Comparison of ENCODE assay signal across 22 mouse cellular contexts in the genomic region with DNA sequence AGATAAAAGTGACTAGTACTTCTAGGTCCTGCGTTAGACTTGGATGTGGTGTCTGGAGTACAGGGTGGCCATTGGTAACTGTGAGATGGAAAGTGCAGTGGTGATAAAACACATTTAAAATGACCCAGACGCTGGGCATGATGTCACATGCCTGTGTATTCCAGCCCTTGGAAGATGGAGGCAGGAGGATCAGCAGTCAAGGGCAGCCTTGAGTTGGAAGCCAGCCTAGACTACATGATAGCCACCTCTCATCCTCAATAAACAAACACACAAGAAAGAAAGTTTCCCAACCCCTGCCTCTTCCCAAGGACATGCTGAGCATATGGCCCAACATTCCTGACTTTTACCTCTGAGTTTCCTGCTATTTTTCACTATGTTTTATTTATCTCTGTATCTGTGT.
DNase-seq lines count a peak whose midpoint lies in the region; ATAC-seq and TF ChIP-seq lines count a peak whose summit lies in the region.
"Had no signal": no experiment of that assay in that cellular context is flagged by ENCODE, and none has a peak within 500 bp of the region (broad histone marks: within the 10 kb centered on the region; RNA-seq: fewer than 3 reads in every experiment).

No protein-coding gene starts in this region.

- no peak overlapping the region for H3K4me3 ChIP-seq in forebrain, embryonic 11.5 days (ENCODE audit: low read depth, low read length)
- no peak overlapping the region for H3K4me3 ChIP-seq in forebrain, embryonic 15.5 days
- H3K4me3 ChIP-seq in liver, adult 2 months (ENCODE audit: insufficient read depth, low read depth, low read length): no peak overlapping the region
- H3K4me3 ChIP-seq: embryonic facial prominence, embryonic 15.5 days; erythroblast, embryonic 14.5 days; forebrain, embryonic 10.5 days; heart, adult 2 months; heart, embryonic 15.5 days; hindbrain, embryonic 12.5 days had no signal

- no peak overlapping the region for H3K4me2 ChIP-seq in forebrain, embryonic 11.5 days (ENCODE audit: low read depth, low read length, severe bottlenecking)
- H3K4me2 ChIP-seq in forebrain, embryonic 15.5 days (replicated peaks): no peak overlapping the region
- H3K4me2 ChIP-seq: embryonic facial prominence, embryonic 15.5 days; heart, embryonic 11.5 days; heart, embryonic 15.5 days; hindbrain, embryonic 12.5 days had no signal

- peak; percentile 18 for DNase-seq in forebrain, embryonic 11.5 days (ENCODE audit: low spot score)
- peak; percentile 56 for DNase-seq in liver, adult 2 months (ENCODE audit: extremely low read depth, low read depth, low spot score)
- no peak for DNase-seq in liver
- DNase-seq in testis, postnatal 10 days (ENCODE audit: low spot score): peak; percentile 31
- no peak for DNase-seq in testis, postnatal 14 days (ENCODE audit: low spot score)
- DNase-seq: cerebellum, adult 11 months; cerebellum, adult 8-10 months; cerebellum, postnatal 14 days; embryo, embryonic 11 days; gastrocnemius, postnatal 10 days; heart, postnatal 36 days had no signal

- no peaks in the 10 kb centered on the region for H3K36me3 ChIP-seq in forebrain, embryonic 11.5 days (ENCODE audit: control insufficient read depth, insufficient read depth, low read length)
- no peaks in the 10 kb centered on the region for H3K36me3 ChIP-seq in forebrain, embryonic 15.5 days
- no peaks in the 10 kb centered on the region for H3K36me3 ChIP-seq in liver, adult 2 months (ENCODE audit: control insufficient read depth, insufficient read depth, low read length)
- H3K36me3 ChIP-seq: embryonic facial prominence, embryonic 15.5 days; forebrain, embryonic 10.5 days; heart, embryonic 15.5 days; hindbrain, embryonic 12.5 days had no signal

- no peak overlapping the region for H3K9ac ChIP-seq in forebrain, embryonic 11.5 days (ENCODE audit: low read length)
- no peak overlapping the region for H3K9ac ChIP-seq in forebrain, embryonic 15.5 days (replicated peaks)
- no peak overlapping the region for H3K9ac ChIP-seq in liver, adult 2 months (ENCODE audit: low read depth, low read length)
- H3K9ac ChIP-seq: embryonic facial prominence, embryonic 15.5 days; heart, embryonic 15.5 days; hindbrain, embryonic 12.5 days had no signal

- no peaks in the 10 kb centered on the region for H3K27me3 ChIP-seq in forebrain, embryonic 11.5 days (ENCODE audit: control insufficient read depth, insufficient read depth, low read length)
- no peaks in the 10 kb centered on the region for H3K27me3 ChIP-seq in forebrain, embryonic 15.5 days
- H3K27me3 ChIP-seq in liver, adult 2 months (ENCODE audit: control insufficient read depth, insufficient read depth, low read length): no peaks in the 10 kb centered on the region
- H3K27me3 ChIP-seq: embryonic facial prominence, embryonic 15.5 days; heart, embryonic 15.5 days; hindbrain, embryonic 12.5 days had no signal

- no peaks in the 10 kb centered on the region for H3K4me1 ChIP-seq in forebrain, embryonic 11.5 days (replicated peaks; ENCODE audit: control insufficient read depth, insufficient read depth, low read length)
- H3K4me1 ChIP-seq in forebrain, embryonic 15.5 days: no peaks in the 10 kb centered on the region
- peaks cover 2% of the 10 kb centered on the region; the same call in 1 of the 2 replicates for H3K4me1 ChIP-seq in liver, adult 2 months (ENCODE audit: control insufficient read depth, insufficient read depth, low read length)
- H3K4me1 ChIP-seq: embryonic facial prominence, embryonic 15.5 days; forebrain, embryonic 10.5 days; heart, embryonic 15.5 days; hindbrain, embryonic 12.5 days had no signal

- no peak for ATAC-seq in forebrain, embryonic 11.5 days (replicated peaks; ENCODE audit: low FRiP score)
- ATAC-seq in forebrain, embryonic 15.5 days (replicated peaks): no peak
- ATAC-seq: forebrain, embryonic 16.5 days; hindbrain, embryonic 16.5 days; inflammation-experienced regulatory T-cells, adult 6 months had no signal

- 85% methylated on average over 2 of the region's 2 CpGs for WGBS in forebrain, embryonic 11.5 days
- WGBS in forebrain, embryonic 15.5 days: 98% methylated on average over 2 of the region's 2 CpGs
- WGBS in liver, adult 2 months: 66% methylated on average over 2 of the region's 2 CpGs

- no peaks in the 10 kb centered on the region for H3K9me3 ChIP-seq in forebrain, embryonic 11.5 days (ENCODE audit: control insufficient read depth, low read length)
- no peaks in the 10 kb centered on the region for H3K9me3 ChIP-seq in forebrain, embryonic 15.5 days
- H3K9me3 ChIP-seq: embryonic facial prominence, embryonic 15.5 days; forebrain, embryonic 10.5 days; heart, embryonic 15.5 days; hindbrain, embryonic 12.5 days had no signal

- no peak overlapping the region for H3K27ac ChIP-seq in forebrain, embryonic 11.5 days (ENCODE audit: low read depth, low read length)
- no peak overlapping the region for H3K27ac ChIP-seq in forebrain, embryonic 15.5 days (replicated peaks)
- H3K27ac ChIP-seq in liver, adult 2 months (replicated peaks; ENCODE audit: insufficient read depth, low read depth, low read length): no peak overlapping the region
- H3K27ac ChIP-seq: embryonic facial prominence, embryonic 15.5 days; forebrain, embryonic 10.5 days; heart, adult 2 months; heart, embryonic 15.5 days; hindbrain, embryonic 12.5 days had no signal

- no peaks in the 10 kb centered on the region for H3K79me2 ChIP-seq in liver, adult 2 months (ENCODE audit: control insufficient read depth, insufficient read depth, low read length)

- no peak for TF ChIP-seq POLR2A in liver, adult 2 months (IDR thresholded peaks at IDR 0.05; ENCODE audit: extremely low read depth, insufficient read depth, low read length)

- no peak for TF ChIP-seq CTCF in liver, adult 2 months (IDR thresholded peaks at IDR 0.05; ENCODE audit: low read depth, low read length)

Comparison
In these comparisons a context has a peak if more than half of its experiments do, and no peak if none do; other contexts are left out.
1. DNase-seq: peak in forebrain, embryonic 11.5 days (single experiment), liver, adult 2 months (single experiment) and testis, postnatal 10 days (single experiment); none in liver (single experiment) and testis, postnatal 14 days (single experiment).